Mouse (Mus musculus): Measurements from ENCODE around the gene Ppl.

GRCm38 (mm10) chr16:5164327-5164726 lies 32.1 kb upstream of the Ppl start:
- TF ChIP-seq CTCF (IDR thresholded peaks at IDR 0.05; ENCODE audit: low read depth) (no peak), EP300 (IDR thresholded peaks at IDR 0.05; ENCODE audit: low read depth) (no peak)

Measured in liver, postnatal 0 days (tissue).